Mouse (Mus musculus) CH12.LX (cell line): ENCODE results near the gene S100a14. TPM values are rescaled to one million over a fixed set of nuclear protein-coding genes. Genes with fewer than 3 reads are reported as not detected.

Experiments
- DNase-seq: peaks from one replicate; pipeline ENCODE4 v3.0.0-alpha.2; 2013; ENCODE audit errors: extremely low read depth
- H3K27ac ChIP-seq: 2 replicates; pipeline ENCODE4 v1.5.1; 2012; ENCODE audit warnings: low read depth, mild to moderate bottlenecking, control low read depth, moderate library complexity; ENCODE audit not compliant: insufficient read depth
- H3K27me3 ChIP-seq: replicated peaks from 2 replicates; pipeline ENCODE3; 2012; ENCODE audit warnings: inconsistent platforms
- H3K36me3 ChIP-seq, 2 experiments: replicated peaks in 1 of 2; 2 replicates each; pipeline versions ENCODE3 to v1.6.1; 2012; ENCODE audit warnings: inconsistent platforms in 1 of 2, low read length in 1 of 2, mild to moderate bottlenecking in 1 of 2, mixed read lengths in 1 of 2, moderate library complexity in 1 of 2; ENCODE audit not compliant: control insufficient read depth in 1 of 2, insufficient read depth in 1 of 2
- H3K4me1 ChIP-seq, 2 experiments: 2 replicates each; pipeline ENCODE4 v1.6.1; 2012; ENCODE audit warnings: inconsistent platforms in 1 of 2, moderate library complexity in 1 of 2; ENCODE audit not compliant: insufficient read depth in 2 of 2, control insufficient read depth in 1 of 2
- H3K4me2 ChIP-seq: 2 replicates; pipeline ENCODE4 v1.6.1; 2012; ENCODE audit warnings: low read depth, mild to moderate bottlenecking, control low read depth; ENCODE audit not compliant: poor library complexity, insufficient read depth, severe bottlenecking
- H3K4me3 ChIP-seq, 3 experiments: fragments of 150-350 bp in 1 of 3; sonication (generic) in 1 of 3; replicated peaks in 1 of 3; 2 replicates each; pipeline versions ENCODE3 to v1.5.1; 2011 to 2012; ENCODE audit warnings: low read depth in 2 of 3, low read length in 2 of 3, mild to moderate bottlenecking in 2 of 3, moderate library complexity in 2 of 3, control low read depth in 1 of 3, improper control_type of control experiment in 1 of 3, inconsistent platforms in 1 of 3, mixed read lengths in 1 of 3; ENCODE audit not compliant: poor library complexity in 1 of 3
- H3K79me2 ChIP-seq: replicated peaks from 2 replicates; pipeline ENCODE4 v1.6.1; 2012; ENCODE audit warnings: mild to moderate bottlenecking, moderate library complexity; ENCODE audit not compliant: control insufficient read depth, poor library complexity, insufficient read depth, severe bottlenecking; ENCODE audit errors: extremely low read depth
- H3K9ac ChIP-seq: 2 replicates; pipeline ENCODE4 v1.6.1; 2012; ENCODE audit warnings: low read depth, mild to moderate bottlenecking, control low read depth, moderate library complexity; ENCODE audit not compliant: insufficient read depth
- H3K9me3 ChIP-seq: replicated peaks from 2 replicates; pipeline ENCODE3; 2012; ENCODE audit warnings: low read length, inconsistent platforms, mixed read lengths
- CHD1 ChIP-seq: IDR thresholded peaks from 2 replicates; pipeline ENCODE4 v1.6.1; 2012; ENCODE audit warnings: low read depth, low read length, improper control_type of control experiment, inconsistent platforms
- E2F4 ChIP-seq: IDR thresholded peaks from 2 replicates; pipeline ENCODE4 v1.6.1; 2011; ENCODE audit warnings: low read depth, low read length, improper control_type of control experiment; ENCODE audit not compliant: insufficient replicate concordance
- EP300 ChIP-seq: IDR thresholded peaks from 2 replicates; pipeline ENCODE4 v1.6.1; 2011; ENCODE audit warnings: low read length, improper control_type of control experiment
- GABPA ChIP-seq: IDR thresholded peaks from 2 replicates; pipeline ENCODE4 v1.6.1; 2012; ENCODE audit warnings: low read depth, low read length, improper control_type of control experiment, inconsistent platforms; ENCODE audit not compliant: insufficient replicate concordance
- JUND ChIP-seq: conservative IDR thresholded peaks from 2 replicates; pipeline ENCODE4 v1.6.1; 2011; ENCODE audit warnings: low read depth, low read length, improper control_type of control experiment
- MAFK ChIP-seq: IDR thresholded peaks from 2 replicates; pipeline ENCODE4 v1.6.1; 2011; ENCODE audit warnings: low read length, improper control_type of control experiment; ENCODE audit not compliant: insufficient replicate concordance
- MAX ChIP-seq: IDR thresholded peaks from 2 replicates; pipeline ENCODE4 v1.6.1; 2011; ENCODE audit warnings: low read length, improper control_type of control experiment
- MXI1 ChIP-seq: IDR thresholded peaks from 2 replicates; pipeline ENCODE4 v1.6.1; 2011; ENCODE audit warnings: mild to moderate bottlenecking, low read depth, low read length, improper control_type of control experiment
- MYC ChIP-seq: IDR thresholded peaks from 2 replicates; pipeline ENCODE4 v1.6.1; 2011; ENCODE audit warnings: low read depth, mild to moderate bottlenecking, improper control_type of control experiment, low read length
- NRF1 ChIP-seq: IDR thresholded peaks from 2 replicates; pipeline ENCODE4 v1.6.1; 2014; ENCODE audit warnings: low read depth, mild to moderate bottlenecking, inconsistent platforms, low read length, improper control_type of control experiment, moderate library complexity
- POLR2A ChIP-seq: IDR thresholded peaks from 2 replicates; pipeline ENCODE4 v1.6.1; 2011; ENCODE audit warnings: low read depth, mild to moderate bottlenecking, improper control_type of control experiment, low read length
- POLR2AphosphoS2 ChIP-seq: IDR thresholded peaks from 2 replicates; pipeline ENCODE4 v1.6.1; 2011; ENCODE audit warnings: low read depth, low read length, improper control_type of control experiment
- RCOR1 ChIP-seq: conservative IDR thresholded peaks from 2 replicates; pipeline ENCODE4 v1.6.1; 2012; ENCODE audit warnings: low read depth, mild to moderate bottlenecking, inconsistent platforms, low read length, improper control_type of control experiment
- SMC3 ChIP-seq: IDR thresholded peaks from 2 replicates; pipeline ENCODE4 v1.6.1; 2011; ENCODE audit warnings: low read depth, low read length, improper control_type of control experiment
- UBTF ChIP-seq: IDR thresholded peaks from 2 replicates; pipeline ENCODE4 v1.6.1; 2012; ENCODE audit warnings: low read depth, mild to moderate bottlenecking, inconsistent platforms, low read length, improper control_type of control experiment, moderate library complexity
- USF1 ChIP-seq: IDR thresholded peaks from 2 replicates; pipeline ENCODE4 v1.6.1; 2014; ENCODE audit warnings: low read depth, mild to moderate bottlenecking, inconsistent platforms, low read length, improper control_type of control experiment
- ZC3H11A ChIP-seq: IDR thresholded peaks from 2 replicates; pipeline ENCODE4 v1.6.1; 2012; ENCODE audit warnings: low read depth, mild to moderate bottlenecking, inconsistent platforms, low read length, improper control_type of control experiment
- ZMIZ1 ChIP-seq: IDR thresholded peaks from 2 replicates; pipeline ENCODE4 v1.6.1; 2012; ENCODE audit warnings: low read depth, mild to moderate bottlenecking, inconsistent platforms, low read length, improper control_type of control experiment
- ZNF384 ChIP-seq: IDR thresholded peaks from 2 replicates; pipeline ENCODE4 v1.6.1; 2012; ENCODE audit warnings: low read depth, low read length, improper control_type of control experiment, inconsistent platforms
- dilution Hi-C: fragments of 300-500 bp; cut with MboI; formaldehyde crosslinking; loops from 2 replicates; pipeline ENCODE4 v1.14.3; 2020; ENCODE audit warnings: low sequenced_read_pairs; ENCODE audit not compliant: extremely low pct_unique_long_range_greater_than_20kb, extremely low pct_ligation_motif_present
- in situ Hi-C: fragments of 300-500 bp; cut with MboI; formaldehyde crosslinking; loops from 3 replicates; pipeline ENCODE4 v1.14.3; 2019; ENCODE audit warnings: low sequenced_read_pairs, low pct_ligation_motif_present, low pct_unique_long_range_greater_than_20kb, mixed read lengths
- polyA plus RNA-seq: library from polyadenylated mRNA; unstranded; fragments of >175 nt; gene quantifications from 2 replicates; pipeline ENCODE4 v1.2.1, GENCODE M21; 2012; ENCODE audit warnings: low read depth; ENCODE audit not compliant: insufficient read length
- total RNA-seq, 2 experiments: library from RNA; depleted of rRNA; stranded (reverse); fragments of 300-350 nt in 1 of 2; fragments of >200 nt in 1 of 2; gene quantifications; 2 replicates each; pipeline ENCODE4 v1.2.3; 2012 to 2014

S100a14 gene
- total RNA-seq (2012; rRNA removed) (not detected in 2 replicates), total RNA-seq (2014; rRNA removed) (not detected in 2 replicates), polyA plus RNA-seq (not detected in 2 replicates)

DNA sequence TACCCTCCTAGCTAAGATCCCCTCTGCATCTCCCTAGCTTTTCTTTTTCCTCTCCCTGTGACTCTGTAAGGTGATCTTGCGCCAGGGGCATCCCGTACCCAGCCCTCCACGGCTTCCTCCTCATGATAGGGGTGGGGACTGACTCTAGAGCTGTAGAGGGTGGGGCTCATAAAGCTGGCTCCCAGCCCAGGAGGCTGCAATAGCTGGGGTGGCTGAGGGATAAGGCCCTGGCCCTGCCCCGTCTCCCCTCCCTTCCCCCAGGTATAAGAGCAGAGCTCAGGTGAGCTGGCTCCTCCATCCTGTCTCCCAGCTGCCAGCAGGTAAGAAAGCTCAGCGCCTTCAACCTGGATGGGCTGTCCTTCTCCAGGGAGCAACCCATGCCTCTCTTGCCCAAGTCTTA, at the start of gene S100a14:
S100a14 (plus strand) TSS at position 277 of the 400 bp plus-strand sequence.
- no peak within 1 kb of the TSS for H3K4me3 ChIP-seq
- peaks cover 2 to 14% of the 10 kb centered on the region in 2 experiments for H3K36me3 ChIP-seq
- in situ Hi-C loops: no loop called here
- no peak within 1 kb of the TSS for H3K9ac ChIP-seq
- TF ChIP-seq USF1 (no peak), RCOR1 (no peak), JUND (no peak), ZNF384 (no peak), MYC (no peak), MXI1 (no peak), POLR2AphosphoS2 (no peak), SMC3 (no peak), EP300 (no peak), ZC3H11A (no peak), POLR2A (no peak), ZMIZ1 (no peak), UBTF (no peak)
- dilution Hi-C loops: no loop called here
- no peaks in the 10 kb centered on the region for H3K79me2 ChIP-seq
- H3K9me3 ChIP-seq: no peaks in the 10 kb centered on the region
- H3K4me2 ChIP-seq: no peak within 1 kb of the TSS
- H3K27me3 ChIP-seq: peaks cover 4% of the 10 kb centered on the region
- peaks cover 0 to 4% of the 10 kb centered on the region in 2 experiments; a peak in 1 of 4 replicates for H3K4me1 ChIP-seq
- no peak within 1 kb of the TSS for H3K27ac ChIP-seq
- no peak for DNase-seq

DNA sequence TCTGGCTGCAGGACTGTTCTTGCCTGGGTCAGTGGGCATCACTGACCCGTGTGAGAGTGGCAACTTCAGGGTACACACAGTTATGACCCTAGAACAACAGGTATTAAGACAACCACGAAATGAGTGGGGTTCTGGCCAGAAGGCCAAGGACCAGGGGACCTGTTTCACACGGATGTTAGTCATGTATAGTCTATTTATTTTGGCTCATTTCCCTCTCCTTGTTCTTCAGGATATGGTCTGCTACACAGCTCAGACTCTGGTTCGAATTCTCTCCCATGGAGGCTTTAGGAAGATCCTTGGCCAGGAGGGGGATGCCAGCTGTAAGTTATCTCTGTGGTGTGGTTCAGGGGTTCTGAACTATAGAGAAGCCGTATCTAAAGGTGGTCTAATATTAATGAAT, 39.7 kb upstream of the S100a14 start:
- no peak overlapping the region for H3K9ac ChIP-seq
- DNase-seq: no peak
- H3K4me2 ChIP-seq: no peak overlapping the region
- H3K9me3 ChIP-seq: no peaks in the 10 kb centered on the region
- H3K27me3 ChIP-seq: no peaks in the 10 kb centered on the region
- no peak overlapping the region for H3K27ac ChIP-seq
- TF ChIP-seq GABPA (no peak), ZNF384 (no peak), CHD1 (no peak), MAX (no peak), E2F4 (no peak), NRF1 (no peak), MAFK (no peak)
- peaks cover 10% of the 10 kb centered on the region for H3K79me2 ChIP-seq
- H3K4me3 ChIP-seq: no peak overlapping the region
- dilution Hi-C loops: no loop called here
- H3K36me3 ChIP-seq: peaks cover 54 to 73% of the 10 kb centered on the region in 2 experiments
- H3K4me1 ChIP-seq: peaks cover 0 to 11% of the 10 kb centered on the region in 2 experiments; a peak in 2 of 4 replicates
- in situ Hi-C loops: no loop called here
